Mouse (Mus musculus): ENCODE results near the gene Cyb561. TPM values are rescaled to one million over a fixed set of nuclear protein-coding genes. Genes with fewer than 3 reads are reported as not detected.

Cyb561 gene
- polyA plus RNA-seq, 1 experiment from 2014 or later: 13.6 TPM

Other genes with a start within 250 kb of the Cyb561 start
- 0.68 and 0.69 TPM in 2 replicates for gene Ace, start 14.6 kb upstream of the Cyb561 start, polyA plus RNA-seq (2016; fragmentation: Nextera tagmentation; extraction: Ambion mirVana)
- gene Ace3, start 41.3 kb upstream of the Cyb561 start, polyA plus RNA-seq (2016; fragmentation: Nextera tagmentation; extraction: Ambion mirVana): not detected in 2 replicates
- 1.3 and 3.4 TPM in 2 replicates for gene Kcnh6, start 54.8 kb upstream of the Cyb561 start, polyA plus RNA-seq (2016; fragmentation: Nextera tagmentation; extraction: Ambion mirVana)
- 90.6 and 93.4 TPM in 2 replicates for gene Dcaf7, start 83.5 kb upstream of the Cyb561 start, polyA plus RNA-seq (2016; fragmentation: Nextera tagmentation; extraction: Ambion mirVana)
- gene Taco1, start 112.7 kb upstream of the Cyb561 start, polyA plus RNA-seq (2016; fragmentation: Nextera tagmentation; extraction: Ambion mirVana): 10.8 and 11.1 TPM in 2 replicates
- 31.8 and 33.8 TPM in 2 replicates for gene Map3k3, start 131.3 kb upstream of the Cyb561 start, polyA plus RNA-seq (2016; fragmentation: Nextera tagmentation; extraction: Ambion mirVana)
- not detected in 2 replicates for gene Gm10840, start 207.5 kb upstream of the Cyb561 start, polyA plus RNA-seq (2016; fragmentation: Nextera tagmentation; extraction: Ambion mirVana)
- gene Limd2, start 207.5 kb upstream of the Cyb561 start, polyA plus RNA-seq (2016; fragmentation: Nextera tagmentation; extraction: Ambion mirVana): 467 and 469 TPM in 2 replicates
- 34.8 and 35.4 TPM in 2 replicates for gene Strada, start 248.8 kb upstream of the Cyb561 start, polyA plus RNA-seq (2016; fragmentation: Nextera tagmentation; extraction: Ambion mirVana)